Mouse (Mus musculus): Measurements from ENCODE around the gene Gid8.
"Not testable (repeated sequence)": the region's sequence is repeated elsewhere in the genome, so short reads cannot be mapped to it uniquely, and the experiment has no call there.

Gene Gid8

GRCm38 (mm10) chr2:180710276-180711155 is 599 bp downstream of the Gid8 start:
- DNase-seq (ENCODE audit: low spot score), result no peak

DNA sequence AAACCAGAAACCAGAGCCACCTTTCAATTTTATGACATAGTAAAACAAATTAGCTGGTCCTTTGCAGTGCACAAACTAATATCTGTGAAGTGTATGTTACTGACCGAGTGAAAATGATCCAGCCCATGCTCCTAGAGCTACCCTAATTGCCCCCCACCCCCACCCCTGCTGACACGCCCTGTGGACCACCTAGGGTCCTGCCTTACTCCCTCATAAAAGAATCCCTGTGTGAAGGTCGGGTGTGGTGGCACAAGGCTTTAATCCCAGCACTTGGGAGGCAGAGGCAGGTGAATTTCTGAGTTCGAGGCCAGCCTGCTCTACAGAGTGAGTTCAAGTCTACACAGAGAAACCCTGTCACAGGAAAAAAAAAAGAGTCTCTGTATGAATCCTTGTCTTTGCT is 1.6 kb downstream of the Gid8 start:
- no peak for DNase-seq (ENCODE audit: low spot score)

- no peak for DNase-seq (ENCODE audit: low spot score)
These were observed 2.2 kb downstream of the Gid8 start for GRCm38 (mm10) chr2:180712037-180712689.

GRCm38 (mm10) chr2:180722748-180723147 is 12.8 kb downstream of the Gid8 start:
- not testable (repeated sequence) for DNase-seq (ENCODE audit: low spot score)

GRCm38 (mm10) chr2:180723865-180724264 is 13.9 kb downstream of the Gid8 start:
- no peak for DNase-seq (ENCODE audit: low spot score)

GRCm38 (mm10) chr2:180724585-180725413 is 14.9 kb downstream of the Gid8 start, which contains the start of gene Slc17a9:
Gene Slc17a9, plus strand, starts transcription at chr2:180725263.
- DNase-seq (ENCODE audit: low spot score), result peak; percentile 57

GRCm38 (mm10) chr2:180725414-180725778 is 15.5 kb downstream of the Gid8 start:
- no peak for DNase-seq (ENCODE audit: low spot score)

GRCm38 (mm10) chr2:180725856-180726629 is 16.1 kb downstream of the Gid8 start:
- DNase-seq (ENCODE audit: low spot score), result no peak

DNA sequence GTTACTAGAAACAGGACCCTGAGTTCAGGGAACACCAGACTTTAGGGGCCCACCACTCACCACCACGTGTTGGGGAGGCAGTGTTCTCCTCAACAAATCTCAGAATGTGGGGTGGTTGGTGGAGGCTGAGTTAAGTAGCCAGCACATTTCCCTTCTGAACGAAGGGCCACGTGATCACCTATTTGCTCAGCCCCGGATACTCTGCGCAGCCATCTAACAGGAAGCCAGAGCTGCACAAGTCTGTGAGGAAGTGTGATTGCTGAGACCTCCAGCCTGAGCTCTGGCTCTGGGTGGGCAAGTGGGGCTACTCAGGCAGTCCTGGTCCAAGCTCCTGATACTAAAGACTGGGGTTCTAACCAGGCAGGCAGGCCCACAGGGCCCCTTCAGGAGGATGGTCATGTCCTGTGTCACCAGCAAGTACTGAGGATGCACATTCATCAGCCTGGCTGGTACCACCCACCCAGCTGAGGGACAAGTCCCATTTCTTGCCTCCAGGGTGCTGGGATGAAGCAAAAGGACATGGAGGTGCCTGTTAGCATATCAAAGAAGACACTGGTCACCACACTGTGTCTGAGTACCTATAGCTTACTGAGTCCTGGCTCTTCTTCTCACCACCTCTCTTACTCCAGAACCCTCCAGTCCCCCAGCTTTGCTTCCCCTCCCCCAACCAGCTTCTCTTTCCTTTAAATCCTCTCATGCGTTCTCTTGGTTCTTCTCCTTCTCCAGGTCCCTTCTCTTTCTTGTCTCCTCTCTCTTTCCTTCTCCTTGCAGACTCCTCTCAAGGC is 16.9 kb downstream of the Gid8 start:
- no peak for DNase-seq (ENCODE audit: low spot score)

DNA sequence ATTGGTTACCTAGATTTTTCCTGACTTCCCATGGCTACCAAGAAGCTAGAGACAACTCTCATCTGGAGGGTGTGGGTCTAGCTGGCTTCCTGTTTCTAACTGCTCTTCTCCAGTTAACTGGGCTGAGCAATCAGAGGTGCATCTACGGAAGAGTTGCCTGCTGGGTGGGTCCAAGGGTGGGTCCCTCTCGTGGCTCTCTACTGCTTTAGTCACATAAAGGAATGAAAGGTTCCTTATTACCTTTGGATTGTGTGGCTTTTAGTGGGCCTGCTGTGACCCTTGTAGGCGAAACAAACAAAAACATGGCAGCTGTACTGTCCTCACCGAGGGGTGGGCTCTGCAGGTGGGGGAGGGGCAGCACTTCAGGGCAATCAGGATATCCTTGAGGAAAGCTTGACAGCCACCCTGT is 17.7 kb downstream of the Gid8 start:
- DNase-seq (ENCODE audit: low spot score), result no peak

- no peak for DNase-seq (ENCODE audit: low spot score)
These were observed 21.1 kb downstream of the Gid8 start for GRCm38 (mm10) chr2:180731036-180731435.

GRCm38 (mm10) chr2:180731984-180732383 is 22.1 kb downstream of the Gid8 start:
- DNase-seq (ENCODE audit: low spot score), result no peak

DNA sequence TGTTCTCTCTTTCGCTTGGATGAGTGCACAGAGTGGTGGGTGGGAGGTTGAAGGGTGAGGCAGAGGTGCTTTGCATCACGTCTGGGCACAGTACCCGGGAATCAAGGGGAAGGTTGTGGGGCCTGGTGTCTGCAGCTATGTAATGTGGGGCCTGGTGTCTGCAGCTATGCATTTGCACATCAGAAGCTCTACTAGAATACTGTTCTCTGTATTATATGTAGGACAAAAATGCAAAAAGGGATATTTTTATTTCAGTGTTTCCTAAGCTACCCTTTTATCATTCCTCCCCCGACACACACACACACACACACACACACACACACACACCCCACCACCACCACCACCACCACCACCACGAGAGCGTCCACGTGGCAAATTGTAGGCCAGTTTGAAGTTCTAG is 25.3 kb downstream of the Gid8 start:
- no peak for DNase-seq (ENCODE audit: low spot score)

DNA sequence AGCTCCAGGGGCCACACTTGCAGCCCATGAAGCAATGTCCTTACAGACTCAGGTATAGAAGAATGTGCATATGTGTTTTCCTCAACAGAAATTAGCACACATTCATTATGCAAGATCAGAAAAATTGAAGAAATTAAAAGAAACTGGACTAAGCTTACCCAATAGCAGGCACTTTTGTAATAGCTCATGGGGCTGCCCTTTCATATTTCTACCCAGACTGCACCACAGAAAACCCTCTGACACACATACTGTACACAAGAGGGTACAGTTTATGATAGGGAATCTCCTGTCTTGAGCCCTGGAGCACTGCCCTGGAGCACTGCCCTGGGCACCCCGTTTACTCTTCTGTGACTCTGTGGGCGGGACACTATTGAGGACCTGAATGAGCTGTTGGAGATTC is 28.1 kb downstream of the Gid8 start:
- no peak for DNase-seq (ENCODE audit: low spot score)

DNA sequence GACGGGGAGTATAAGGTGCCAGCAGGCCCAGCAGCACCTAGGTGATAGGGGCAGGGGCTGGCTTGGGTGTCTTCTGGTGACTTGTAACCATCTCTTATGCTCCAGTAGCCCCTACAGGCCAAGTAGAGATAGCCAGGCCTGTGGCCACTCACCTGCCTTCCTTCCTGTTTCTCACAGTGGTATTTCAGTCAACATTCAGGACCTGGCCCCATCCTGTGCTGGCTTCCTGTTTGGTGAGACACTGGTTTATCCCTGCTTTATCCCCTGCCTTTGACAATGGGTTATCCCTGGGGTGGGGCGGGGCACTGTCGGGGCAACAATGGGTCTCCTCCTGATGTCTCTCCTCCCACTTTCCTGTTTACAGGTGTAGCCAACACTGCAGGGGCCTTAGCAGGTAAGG is 30.4 kb downstream of the Gid8 start:
- DNase-seq (ENCODE audit: low spot score), result no peak

- DNase-seq (ENCODE audit: low spot score), result no peak
These were observed 31.5 kb downstream of the Gid8 start for GRCm38 (mm10) chr2:180741421-180741820.

DNA sequence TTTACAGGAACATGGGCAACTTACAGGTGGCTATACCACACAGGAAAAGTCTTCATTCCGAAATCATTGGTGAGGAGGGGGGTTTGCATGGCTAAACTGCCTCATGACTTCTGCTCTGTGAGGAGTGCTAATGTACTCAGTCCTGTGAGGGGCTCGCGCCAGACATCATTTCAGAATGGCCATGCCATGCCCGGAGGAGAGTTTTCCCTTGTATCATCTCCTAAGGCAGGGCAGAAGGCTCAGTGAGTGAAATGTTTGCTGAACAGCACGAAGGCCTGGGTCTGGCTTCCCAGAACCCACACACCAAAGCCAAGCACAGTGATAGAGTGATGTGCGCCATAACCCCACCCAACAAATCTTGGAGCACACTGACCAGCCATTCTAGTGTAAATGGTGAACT is 32.9 kb downstream of the Gid8 start:
- no peak for DNase-seq (ENCODE audit: low spot score)

GRCm38 (mm10) chr2:180743321-180743720 is 33.4 kb downstream of the Gid8 start:
- no peak for DNase-seq (ENCODE audit: low spot score)

GRCm38 (mm10) chr2:180745248-180745927 is 35.5 kb downstream of the Gid8 start:
- peak; percentile 65 for DNase-seq (ENCODE audit: low spot score)

DNA sequence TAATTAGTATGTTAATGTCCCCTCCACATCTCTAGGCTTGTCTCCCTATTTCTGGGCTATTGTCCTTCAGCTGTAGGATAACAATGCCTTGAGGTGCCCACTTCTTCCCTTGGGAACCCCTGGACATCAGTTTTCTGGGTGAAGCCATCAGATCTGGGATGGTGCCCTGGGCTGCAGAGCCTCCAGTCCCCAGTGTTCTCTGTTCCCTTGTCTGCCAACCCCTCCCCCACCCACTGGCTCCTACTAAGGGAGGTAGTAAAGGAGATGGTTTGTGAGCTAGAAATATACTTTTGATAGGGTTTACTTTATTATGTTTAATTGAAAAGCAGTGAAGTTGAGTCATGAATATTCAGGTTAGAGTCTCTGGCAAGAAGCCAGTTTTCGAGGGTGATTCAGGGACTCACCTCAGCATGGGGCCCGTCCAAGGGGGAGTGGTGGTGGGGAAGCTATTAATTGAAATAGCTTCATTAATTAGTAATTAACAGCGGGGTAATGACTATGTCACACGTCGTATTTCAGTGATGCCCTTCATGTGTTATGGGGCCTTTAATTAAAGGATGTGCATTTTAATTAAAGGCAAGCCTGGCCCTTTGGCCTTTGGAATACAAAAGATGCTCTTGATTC is 36.8 kb downstream of the Gid8 start:
- DNase-seq (ENCODE audit: low spot score), result no peak

All from yolk sac, embryonic 10.5 days (tissue).